Mouse (Mus musculus) kidney, embryonic 14.5 days (tissue): ENCODE data around the gene Prkch. TPM values are rescaled to one million over a fixed set of nuclear protein-coding genes. Genes with fewer than 3 reads are reported as not detected.

ENCODE experiments used
- ATAC-seq: fragments of 200-750 bp; cut with Nextera tagmentation; 2 replicates; pipeline ENCODE4 v1.8.0; 2017; ENCODE audit warnings: moderate number of reproducible peaks, mild to moderate bottlenecking, moderate TSS enrichment, moderate library complexity; ENCODE audit not compliant: low FRiP score, low TSS enrichment
- H3K27ac ChIP-seq: fragments of 300-500 bp; sonication (generic); 2 replicates; pipeline ENCODE4 v1.5.1; 2014; ENCODE audit warnings: low read depth, mild to moderate bottlenecking, low read length, moderate library complexity, mixed read lengths
- H3K27me3 ChIP-seq: fragments of 300-500 bp; sonication (generic); 2 replicates; pipeline ENCODE4 v1.6.1; 2014; ENCODE audit warnings: mild to moderate bottlenecking, low read length; ENCODE audit not compliant: control insufficient read depth, insufficient read depth
- H3K36me3 ChIP-seq: fragments of 300-500 bp; sonication (generic); 2 replicates; pipeline ENCODE4 v1.6.1; 2014; ENCODE audit warnings: low read length, mixed read lengths; ENCODE audit not compliant: control insufficient read depth, insufficient read depth
- H3K4me1 ChIP-seq: fragments of 300-500 bp; sonication (generic); 2 replicates; pipeline ENCODE4 v1.6.1; 2014; ENCODE audit warnings: low read length, mixed read lengths; ENCODE audit not compliant: control insufficient read depth, insufficient read depth
- H3K4me2 ChIP-seq: fragments of 300-500 bp; sonication (generic); replicated peaks from 2 replicates; pipeline ENCODE4 v1.6.1; 2014; ENCODE audit warnings: low read depth, mild to moderate bottlenecking, low read length
- H3K4me3 ChIP-seq: fragments of 300-500 bp; sonication (generic); 2 replicates; pipeline ENCODE4 v1.5.1; 2014; ENCODE audit warnings: mild to moderate bottlenecking, low read length
- H3K9ac ChIP-seq: fragments of 300-500 bp; sonication (generic); 2 replicates; pipeline ENCODE4 v1.6.1; 2014; ENCODE audit warnings: low read depth, mild to moderate bottlenecking, low read length, moderate library complexity
- H3K9me3 ChIP-seq: fragments of 300-500 bp; sonication (generic); 2 replicates; pipeline ENCODE4 v1.6.1; 2016; ENCODE audit warnings: low read length; ENCODE audit not compliant: control insufficient read depth
- WGBS: fragments of 180-500 bp; shearing (Covaris S2); extraction: QIAGEN DNeasy Blood & Tissue Kit; methylation state at CpG from one replicate; pipeline ENCODE4 v1.1.7; 2014; 5-methylcytosine and 5-hydroxymethylcytosine counted together
- polyA plus RNA-seq: library from polyadenylated mRNA; unstranded; fragments of >200 nt; fragmentation: Nextera tagmentation; extraction: Ambion mirVana; gene quantifications from 2 replicates; pipeline ENCODE4 v1.2.1, GENCODE M21; 2014

Gene Prkch
- polyA plus RNA-seq, 1 experiment from 2014 or later, result 13.2 TPM

- ATAC-seq, result no peak
These were observed 19.6 kb upstream of the Prkch start for GRCm38 (mm10) chr12:73564795-73565619.

DNA sequence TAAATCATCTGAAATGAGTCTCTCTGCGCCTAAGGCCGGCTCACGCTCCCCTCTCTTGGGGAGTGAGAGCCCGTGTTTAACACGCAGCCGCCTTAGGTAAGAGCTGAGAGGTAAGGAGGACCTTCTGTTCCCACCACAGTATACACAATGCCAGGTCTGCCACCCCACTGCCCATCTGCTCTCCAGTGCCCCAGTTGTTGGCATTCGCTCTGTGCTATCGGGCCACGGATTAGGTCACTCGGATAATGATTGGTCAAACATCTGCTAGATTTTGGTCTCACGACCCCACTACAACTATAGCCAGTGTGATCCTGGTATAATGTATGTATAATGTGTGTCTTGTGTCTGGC lies 19.0 kb upstream of the Prkch start:
- Histone ChIP-seq H3K27me3 (0 out of 2 replicates have a peak, but pooled peaks cover 5% of the 10 kb centered on the region), H3K4me1 (no peaks in the 10 kb centered on the region), H3K9me3 (no peaks in the 10 kb centered on the region), H3K27ac (no peak overlapping the region), H3K9ac (no peak overlapping the region), H3K4me2 (peak overlapping the region; percentile 55), H3K4me3 (peak overlapping the region; percentile 26), H3K36me3 (no peaks in the 10 kb centered on the region)
- ATAC-seq, result no peak
- WGBS, result 77% methylated on average over 11 of the region's 11 CpGs

More at GRCm38 (mm10) chr12:73564795-73565619, 19.6 kb upstream of the Prkch start:
- Histone ChIP-seq H3K36me3 (no peaks in the 10 kb centered on the region), H3K9ac (no peak overlapping the region), H3K4me3 (peak overlapping the region; percentile 26), H3K27me3 (0 out of 2 replicates have a peak, but pooled peaks cover 5% of the 10 kb centered on the region), H3K9me3 (no peaks in the 10 kb centered on the region), H3K27ac (no peak overlapping the region), H3K4me2 (peak overlapping the region; percentile 55), H3K4me1 (no peaks in the 10 kb centered on the region)
- 19% methylated on average over 21 of the region's 21 CpGs for WGBS

DNA sequence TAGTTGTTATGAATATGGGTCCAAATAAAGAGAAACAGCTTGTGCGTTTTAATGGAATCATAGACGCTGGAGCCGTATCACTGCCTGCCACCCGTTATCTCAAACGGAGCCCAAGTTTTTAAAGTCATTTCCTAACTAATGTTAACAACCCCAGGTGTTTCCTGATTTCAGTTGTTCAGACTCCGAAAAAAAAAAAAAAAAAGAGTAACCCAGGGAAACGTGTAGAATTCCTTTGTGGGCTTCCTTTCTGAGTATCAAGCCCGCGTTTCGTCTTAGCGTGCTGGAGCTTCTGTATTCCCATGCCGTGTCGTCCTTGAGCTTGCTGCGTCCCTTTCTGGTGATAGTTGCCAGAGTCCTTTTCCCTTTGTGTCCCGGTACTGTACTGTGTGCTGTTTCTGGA lies 10.0 kb upstream of the Prkch start:
- no peaks in the 10 kb centered on the region for H3K9me3 ChIP-seq
- no peak overlapping the region for H3K4me2 ChIP-seq
- peak overlapping the region; percentile 42; the same call in 1 of the 2 replicates for H3K27ac ChIP-seq
- H3K27me3 ChIP-seq, result no peaks in the 10 kb centered on the region
- ATAC-seq, result no peak
- H3K9ac ChIP-seq, result no peak overlapping the region
- H3K4me3 ChIP-seq, result no peak overlapping the region
- 79% methylated on average over 15 of the region's 15 CpGs for WGBS
- H3K4me1 ChIP-seq, result no peaks in the 10 kb centered on the region
- H3K36me3 ChIP-seq, result no peaks in the 10 kb centered on the region

DNA sequence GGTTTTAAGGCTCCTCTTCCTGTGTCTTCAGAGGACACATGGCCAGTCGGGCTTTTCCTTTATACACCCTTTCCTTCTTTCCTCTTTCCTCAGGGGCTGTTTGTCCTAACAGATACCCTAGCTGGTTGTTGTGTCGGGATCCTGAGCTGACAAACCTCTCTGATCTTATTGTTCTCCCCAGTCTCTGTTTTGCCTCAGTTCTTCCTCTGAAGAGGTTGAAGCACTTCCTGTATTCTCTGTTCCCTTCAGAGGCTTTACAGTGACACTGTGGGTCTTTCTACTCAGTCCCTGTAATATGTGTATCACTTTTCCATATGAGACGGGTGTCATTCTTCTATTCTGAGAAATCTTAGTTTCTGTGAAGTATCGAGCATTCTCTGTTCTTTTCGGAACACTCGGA lies 6.5 kb upstream of the Prkch start:
- no peak for ATAC-seq
- 74% methylated on average over 6 of the region's 6 CpGs for WGBS
- no peak overlapping the region for H3K27ac ChIP-seq

DNA sequence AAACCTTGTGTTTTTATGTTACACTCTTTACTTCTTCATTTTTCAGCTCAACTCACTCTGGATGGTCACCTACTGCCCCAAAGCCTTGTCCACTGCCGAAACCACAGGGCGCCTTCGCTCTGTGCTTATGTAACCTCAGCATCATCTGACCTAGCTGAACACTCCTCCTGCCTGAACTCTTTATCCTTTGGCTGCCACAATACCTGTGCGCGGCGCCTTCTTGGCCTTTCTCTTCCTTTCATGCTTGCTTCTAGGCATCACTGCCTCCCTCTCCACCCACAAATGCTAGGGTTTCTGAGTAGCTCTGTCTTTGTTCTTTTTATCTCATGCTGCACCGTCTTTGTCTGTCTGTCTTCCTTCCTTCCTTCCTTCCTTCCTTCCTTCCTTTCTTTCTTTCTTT lies 3.8 kb upstream of the Prkch start:
- no peak for ATAC-seq
- no peak overlapping the region for H3K9ac ChIP-seq
- H3K4me2 ChIP-seq, result no peak overlapping the region
- WGBS, result 82% methylated on average over 7 of the region's 7 CpGs
- peaks cover 6% of the 10 kb centered on the region; the same call in 1 of the 2 replicates for H3K27me3 ChIP-seq
- no peak overlapping the region for H3K27ac ChIP-seq
- no peaks in the 10 kb centered on the region for H3K36me3 ChIP-seq
- H3K4me1 ChIP-seq, result 0 out of 2 replicates have a peak, but pooled peaks cover 6% of the 10 kb centered on the region
- H3K4me3 ChIP-seq, result no peak overlapping the region
- H3K9me3 ChIP-seq, result no peaks in the 10 kb centered on the region

More for the DNA sequence above, 6.5 kb upstream of the Prkch start:
- Histone ChIP-seq H3K4me2 (no peak overlapping the region), H3K27me3 (no peaks in the 10 kb centered on the region; the same call in 1 of the 2 replicates), H3K36me3 (no peaks in the 10 kb centered on the region), H3K9me3 (no peaks in the 10 kb centered on the region), H3K4me1 (no peaks in the 10 kb centered on the region), H3K4me3 (no peak overlapping the region), H3K9ac (no peak overlapping the region)

DNA sequence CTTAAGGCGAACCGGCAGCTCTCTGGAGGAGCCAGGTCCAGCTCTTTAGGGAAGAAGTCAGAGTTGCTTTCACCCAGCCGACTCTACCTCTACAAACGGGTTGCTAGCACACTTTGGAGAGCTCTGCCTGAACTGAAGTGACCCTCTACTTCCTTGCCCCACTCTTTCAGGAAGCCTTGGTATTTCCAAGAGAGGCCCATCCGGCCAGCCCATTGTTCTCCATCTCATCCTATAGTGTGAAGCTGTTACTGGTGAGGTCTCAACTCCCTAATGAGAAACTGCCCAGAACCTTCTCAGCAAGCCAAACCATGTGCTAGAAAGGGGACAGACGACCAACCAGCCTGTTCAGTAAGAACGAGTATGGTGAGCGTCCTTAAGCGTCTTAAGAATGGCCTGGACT lies 1.3 kb upstream of the Prkch start:
- no peak overlapping the region for H3K4me2 ChIP-seq
- H3K4me1 ChIP-seq, result 0 out of 2 replicates have a peak, but pooled peaks cover 6% of the 10 kb centered on the region
- H3K27ac ChIP-seq, result peak overlapping the region; percentile 59; the same call in 1 of the 2 replicates
- no peaks in the 10 kb centered on the region for H3K9me3 ChIP-seq
- 71% methylated on average over 9 of the region's 9 CpGs for WGBS
- no peak for ATAC-seq
- H3K9ac ChIP-seq, result no peak overlapping the region
- H3K27me3 ChIP-seq, result peaks cover 17% of the 10 kb centered on the region
- no peak overlapping the region for H3K4me3 ChIP-seq
- no peaks in the 10 kb centered on the region for H3K36me3 ChIP-seq

DNA sequence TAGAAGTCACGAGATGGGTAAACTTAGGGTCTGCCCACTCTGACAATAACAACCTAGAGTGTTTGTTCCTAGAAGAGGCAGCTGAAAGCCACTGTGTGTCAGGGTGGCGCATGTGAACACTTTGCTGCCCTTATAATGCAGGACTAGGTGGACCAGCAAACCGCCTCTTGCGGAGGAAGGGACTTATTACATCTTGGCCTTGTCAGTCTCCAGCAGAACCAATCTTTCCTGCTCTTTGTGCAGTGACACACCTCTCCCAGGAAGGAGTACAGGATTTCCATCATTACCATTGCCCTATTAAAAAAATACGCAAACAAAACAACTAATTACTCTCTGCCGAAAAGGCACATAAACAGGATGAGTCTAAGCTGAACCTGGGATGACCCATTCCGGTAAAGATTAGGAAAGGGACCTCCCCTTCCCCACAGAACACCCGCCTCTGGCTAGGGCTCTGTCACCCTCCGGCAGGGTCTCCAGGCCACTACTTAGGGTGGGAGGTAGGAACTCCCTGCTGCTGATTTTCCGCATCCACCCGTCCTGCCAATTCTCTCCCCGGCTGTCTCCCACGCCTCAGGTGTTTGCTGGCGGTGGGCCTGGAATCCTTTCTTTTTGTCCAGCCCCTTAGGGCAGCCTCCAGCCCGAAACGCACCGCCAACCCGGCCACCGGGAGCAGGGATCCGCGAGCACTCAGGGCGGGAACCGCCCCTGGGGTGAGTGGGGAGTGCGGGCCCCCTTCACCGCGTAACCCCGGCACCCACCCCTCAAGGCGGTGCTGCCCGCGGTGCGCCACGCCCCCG lies 585 bp upstream of the Prkch start:
- H3K27ac ChIP-seq, result peak overlapping the region; percentile 59; the same call in 1 of the 2 replicates
- 4% methylated on average over 33 of the region's 33 CpGs for WGBS
- peak overlapping the region; percentile 76 for H3K4me3 ChIP-seq
- H3K36me3 ChIP-seq, result no peaks in the 10 kb centered on the region
- H3K9me3 ChIP-seq, result no peaks in the 10 kb centered on the region
- ATAC-seq, result peak; percentile 65
- H3K4me2 ChIP-seq, result peak overlapping the region; percentile 95
- peak overlapping the region; percentile 85 for H3K9ac ChIP-seq
- H3K4me1 ChIP-seq, result 0 out of 2 replicates have a peak, but pooled peaks cover 6% of the 10 kb centered on the region
- H3K27me3 ChIP-seq, result peaks cover 17% of the 10 kb centered on the region

- Histone ChIP-seq H3K27ac (peak overlapping the region; percentile 57), H3K4me2 (peak overlapping the region; percentile 95), H3K4me3 (peak overlapping the region; percentile 76), H3K36me3 (no peaks in the 10 kb centered on the region), H3K9ac (peak overlapping the region; percentile 85), H3K27me3 (peaks cover 17% of the 10 kb centered on the region), H3K9me3 (no peaks in the 10 kb centered on the region), H3K4me1 (0 out of 2 replicates have a peak, but pooled peaks cover 6% of the 10 kb centered on the region)
- ATAC-seq, result peak; percentile 11; the same call in 1 of the 2 replicates
- WGBS, result under 1% methylated on average over 33 of the region's 33 CpGs
These were observed 725 bp downstream of the Prkch start for GRCm38 (mm10) chr12:73585241-73585801.
